Mouse (Mus musculus) hindbrain, embryonic 13.5 days (tissue): ENCODE measurements around the gene Fam19a1. TPM values are rescaled to one million over a fixed set of nuclear protein-coding genes. Genes with fewer than 3 reads are reported as not detected.
A peak's percentile ranks its signal among the peaks of the same experiment; 100 is the strongest.

Experiments
- ATAC-seq: fragments of 200-750 bp; cut with Nextera tagmentation; 2 replicates; pipeline ENCODE4 v1.8.0; 2017; ENCODE audit warnings: moderate TSS enrichment; ENCODE audit not compliant: low FRiP score
- H3K27ac ChIP-seq: fragments of 300-500 bp; sonication (generic); 2 replicates; pipeline ENCODE4 v1.5.1; 2015; ENCODE audit warnings: inconsistent platforms, mild to moderate bottlenecking, moderate library complexity
- H3K27me3 ChIP-seq: fragments of 300-500 bp; sonication (generic); 2 replicates; pipeline ENCODE4 v1.6.1; 2015; ENCODE audit warnings: mild to moderate bottlenecking, inconsistent platforms
- H3K36me3 ChIP-seq: fragments of 300-500 bp; sonication (generic); 2 replicates; pipeline ENCODE4 v1.6.1; 2015; ENCODE audit warnings: mild to moderate bottlenecking, inconsistent platforms
- H3K4me1 ChIP-seq: fragments of 300-500 bp; sonication (generic); replicated peaks from 2 replicates; pipeline ENCODE4 v1.6.1; 2015; ENCODE audit warnings: inconsistent platforms
- H3K4me2 ChIP-seq: fragments of 300-500 bp; sonication (generic); 2 replicates; pipeline ENCODE4 v1.6.1; 2015; ENCODE audit warnings: inconsistent platforms, mild to moderate bottlenecking, moderate library complexity
- H3K4me3 ChIP-seq: fragments of 300-500 bp; sonication (generic); 2 replicates; pipeline ENCODE4 v1.5.1; 2015; ENCODE audit warnings: mild to moderate bottlenecking, inconsistent platforms
- H3K9ac ChIP-seq: fragments of 300-500 bp; sonication (generic); 2 replicates; pipeline ENCODE4 v1.6.1; 2015; ENCODE audit warnings: mild to moderate bottlenecking, inconsistent platforms
- H3K9me3 ChIP-seq: fragments of 300-500 bp; sonication (generic); 2 replicates; pipeline ENCODE4 v1.6.1; 2016; ENCODE audit warnings: inconsistent platforms
- whole genome bisulfite sequencing: fragments of 180-500 bp; shearing (Covaris S2); methylation state at CpG from one replicate; pipeline ENCODE4 v1.1.7; 2015; 5-methylcytosine and 5-hydroxymethylcytosine counted together
- polyA plus RNA-seq: library from polyadenylated mRNA; unstranded; fragments of >200 nt; fragmentation: Nextera tagmentation; extraction: Ambion mirVana; gene quantifications from 2 replicates; pipeline ENCODE4 v1.2.1, GENCODE M21; 2015

The Fam19a1 gene
- polyA plus RNA-seq, 1 experiment from 2014 or later = 19.8 TPM

DNA sequence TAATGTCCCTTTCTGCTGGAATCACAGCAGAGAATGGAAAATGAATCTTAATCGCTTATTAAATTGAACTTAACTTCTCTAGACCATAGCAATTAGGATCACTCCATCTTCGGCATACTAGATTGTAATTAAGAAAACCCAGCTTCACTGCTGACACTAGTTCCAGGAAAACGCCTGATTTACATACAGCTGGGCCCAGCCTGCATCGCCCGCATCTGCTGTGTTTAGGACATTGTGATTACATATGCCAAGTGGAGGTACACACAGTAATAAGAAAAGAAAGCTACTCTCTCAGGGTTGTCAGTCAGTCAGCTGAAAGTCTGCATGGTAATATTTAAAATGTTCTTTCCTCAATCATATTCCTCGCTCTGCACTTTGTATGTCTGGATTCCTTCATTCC, 518.6 kb downstream of the Fam19a1 start:
- no peaks in the 10 kb centered on the region for H3K36me3 ChIP-seq
- 37% methylated on average over 6 of the region's 6 CpGs for WGBS
- H3K27ac ChIP-seq = no peak overlapping the region; the same call in 1 of the 2 replicates
- no peak overlapping the region for H3K4me3 ChIP-seq
- H3K4me1 ChIP-seq = 0 out of 2 replicates have a peak, but pooled peaks cover 5% of the 10 kb centered on the region
- no peak overlapping the region for H3K4me2 ChIP-seq
- ATAC-seq = peak; percentile 66; the same call in 1 of the 2 replicates
- no peak overlapping the region for H3K9ac ChIP-seq
- H3K27me3 ChIP-seq = no peaks in the 10 kb centered on the region
- H3K9me3 ChIP-seq = no peaks in the 10 kb centered on the region

DNA sequence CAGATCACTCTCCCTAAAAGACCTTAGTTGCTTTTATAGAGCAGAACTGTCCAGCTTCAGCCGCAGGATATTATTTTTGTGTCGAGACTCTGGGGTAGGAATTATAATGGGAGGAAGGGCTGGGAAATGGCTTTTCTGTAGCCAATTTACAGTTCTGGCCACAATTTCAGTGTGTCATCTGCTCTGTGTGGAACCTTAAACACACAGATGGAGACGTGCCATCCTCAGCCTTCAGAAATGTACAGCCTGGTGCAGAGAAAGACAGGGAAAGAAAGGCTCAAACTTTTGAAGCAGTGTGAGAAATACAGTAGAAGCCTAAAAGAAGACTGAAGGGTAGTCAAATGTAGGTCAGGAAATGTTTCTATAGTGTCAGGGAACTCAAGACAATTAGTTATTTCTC, 519.3 kb downstream of the Fam19a1 start:
- no peak for ATAC-seq

DNA sequence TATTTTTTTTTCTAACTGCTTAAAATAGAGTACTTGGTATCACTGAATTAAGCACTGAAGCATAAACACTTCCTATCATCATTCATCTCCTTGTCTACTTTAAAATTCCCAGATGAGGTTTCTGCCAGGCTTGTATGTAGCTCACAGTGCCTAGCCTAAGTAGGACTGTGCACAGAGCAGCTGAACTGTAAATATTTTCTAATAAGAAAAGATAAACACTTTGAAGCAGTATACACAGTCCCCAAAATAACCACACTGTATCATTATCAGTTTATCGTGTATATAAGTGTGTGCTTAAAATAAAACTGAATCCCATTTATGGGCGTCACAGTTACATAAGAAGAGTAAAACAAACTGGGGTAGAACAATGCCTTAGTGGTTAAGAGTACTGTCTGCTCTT, 522.7 kb downstream of the Fam19a1 start:
- Histone ChIP-seq H3K9me3 (no peaks in the 10 kb centered on the region), H3K27ac (no peak overlapping the region), H3K4me2 (no peak overlapping the region), H3K4me1 (0 out of 2 replicates have a peak, but pooled peaks cover 5% of the 10 kb centered on the region), H3K4me3 (no peak overlapping the region), H3K27me3 (no peaks in the 10 kb centered on the region), H3K36me3 (no peaks in the 10 kb centered on the region), H3K9ac (no peak overlapping the region)
- no peak for ATAC-seq
- WGBS = 84% methylated on average over 2 of the region's 2 CpGs

More for the DNA sequence above, 519.3 kb downstream of the Fam19a1 start:
- Histone ChIP-seq H3K9ac (no peak overlapping the region), H3K27me3 (no peaks in the 10 kb centered on the region), H3K36me3 (no peaks in the 10 kb centered on the region), H3K4me3 (no peak overlapping the region), H3K4me2 (no peak overlapping the region), H3K4me1 (0 out of 2 replicates have a peak, but pooled peaks cover 5% of the 10 kb centered on the region), H3K9me3 (no peaks in the 10 kb centered on the region), H3K27ac (no peak overlapping the region)
- 72% methylated on average over 3 of the region's 3 CpGs for WGBS

DNA sequence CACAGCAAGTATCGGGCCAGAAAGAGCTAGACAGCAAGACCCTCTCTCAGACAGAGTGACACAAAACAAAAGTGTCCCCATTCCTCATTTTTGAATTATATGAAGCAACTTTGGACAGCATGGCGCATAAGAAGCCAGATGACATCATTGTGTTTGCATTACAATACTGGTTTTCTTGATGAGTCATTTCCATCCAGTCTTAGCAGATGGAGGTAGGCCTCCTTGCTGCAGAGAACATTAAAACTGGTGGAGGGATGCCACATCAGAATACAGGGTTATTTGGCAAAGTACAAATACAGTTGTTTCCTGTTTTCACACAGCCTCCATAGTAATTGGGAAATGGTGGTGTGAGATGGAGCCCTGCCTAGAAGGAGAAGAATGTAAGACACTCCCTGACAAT, 535.8 kb downstream of the Fam19a1 start:
- no peak overlapping the region for H3K27ac ChIP-seq
- H3K4me3 ChIP-seq = no peak overlapping the region
- no peaks in the 10 kb centered on the region for H3K4me1 ChIP-seq
- no peaks in the 10 kb centered on the region for H3K27me3 ChIP-seq
- 89% methylated on average over 2 of the region's 2 CpGs for WGBS
- H3K36me3 ChIP-seq = no peaks in the 10 kb centered on the region
- no peak overlapping the region for H3K4me2 ChIP-seq
- ATAC-seq = no peak
- no peak overlapping the region for H3K9ac ChIP-seq
- no peaks in the 10 kb centered on the region for H3K9me3 ChIP-seq

DNA sequence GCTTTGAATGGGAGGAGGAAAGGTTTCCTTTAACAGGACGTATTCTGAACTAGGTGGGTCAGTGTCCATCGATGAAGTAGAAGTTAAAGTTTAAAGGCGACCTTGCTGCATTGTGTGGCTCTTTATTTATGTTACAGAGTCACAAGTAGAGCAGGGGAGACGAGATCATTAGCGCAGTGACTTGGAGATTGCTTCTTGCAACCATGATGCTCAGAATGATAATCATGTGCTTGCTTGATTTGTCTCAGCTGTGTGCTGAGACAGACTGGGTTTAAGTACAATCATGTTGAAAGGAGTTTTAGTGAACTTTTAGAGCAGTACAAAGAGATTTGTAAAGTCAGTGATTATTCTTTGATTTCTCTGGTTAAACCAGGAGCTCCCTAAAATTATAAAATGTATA, 536.3 kb downstream of the Fam19a1 start:
- no peaks in the 10 kb centered on the region for H3K9me3 ChIP-seq
- no peak for ATAC-seq
- 91% methylated on average over 5 of the region's 5 CpGs for WGBS

DNA sequence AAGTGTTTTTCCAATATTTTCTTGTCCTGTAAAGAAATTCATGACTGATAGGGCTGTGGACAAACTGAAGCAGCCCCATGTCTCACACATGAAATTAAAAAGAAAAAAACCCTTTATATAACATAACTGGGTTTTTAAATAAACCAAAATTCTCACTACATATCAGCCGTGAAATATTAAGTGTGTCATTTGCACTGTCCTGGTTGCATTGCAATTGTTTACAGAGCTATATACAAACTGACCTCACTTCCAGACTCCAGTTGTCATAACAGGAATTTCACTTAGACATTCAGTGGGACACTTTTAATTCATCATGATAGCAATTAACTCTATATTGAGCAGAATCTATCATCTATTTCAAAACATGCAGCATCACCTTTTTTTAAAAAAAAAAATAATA, 553.4 kb downstream of the Fam19a1 start:
- no peak overlapping the region for H3K27ac ChIP-seq
- no peaks in the 10 kb centered on the region for H3K36me3 ChIP-seq
- no peaks in the 10 kb centered on the region for H3K9me3 ChIP-seq
- H3K4me2 ChIP-seq = no peak overlapping the region
- no peaks in the 10 kb centered on the region for H3K4me1 ChIP-seq
- no peak overlapping the region for H3K4me3 ChIP-seq
- no peak for ATAC-seq
- 95% methylated on average over 1 of the region's 1 CpGs for WGBS
- H3K27me3 ChIP-seq = no peaks in the 10 kb centered on the region
- no peak overlapping the region for H3K9ac ChIP-seq

More for the DNA sequence above, 536.3 kb downstream of the Fam19a1 start:
- Histone ChIP-seq H3K9ac (no peak overlapping the region), H3K27ac (no peak overlapping the region), H3K4me2 (no peak overlapping the region), H3K27me3 (no peaks in the 10 kb centered on the region), H3K36me3 (no peaks in the 10 kb centered on the region), H3K4me3 (no peak overlapping the region), H3K4me1 (no peaks in the 10 kb centered on the region)

DNA sequence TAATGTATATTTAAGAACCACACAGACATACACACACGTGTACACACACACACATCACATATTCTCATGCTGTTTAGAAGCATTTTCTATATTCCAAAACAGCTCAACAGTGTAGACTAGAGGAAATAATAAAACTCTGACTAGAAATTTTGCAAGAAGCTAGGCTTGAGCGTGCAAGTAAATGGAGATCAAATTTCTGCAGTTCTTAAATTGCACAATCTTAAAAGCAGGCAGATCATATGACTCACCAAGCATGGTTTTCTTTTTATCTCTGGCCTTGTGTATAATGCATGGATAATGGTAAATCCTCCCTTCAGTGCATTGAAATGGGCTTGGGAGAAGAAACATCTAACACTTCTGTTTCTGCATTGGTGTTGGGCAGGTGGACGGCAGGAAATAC, 564.9 kb downstream of the Fam19a1 start:
- ATAC-seq = no peak
- no peaks in the 10 kb centered on the region for H3K36me3 ChIP-seq
- H3K9me3 ChIP-seq = no peaks in the 10 kb centered on the region
- WGBS = 88% methylated on average over 3 of the region's 3 CpGs
- no peaks in the 10 kb centered on the region for H3K4me1 ChIP-seq
- H3K4me3 ChIP-seq = no peak overlapping the region
- H3K27ac ChIP-seq = no peak overlapping the region
- H3K4me2 ChIP-seq = no peak overlapping the region
- H3K27me3 ChIP-seq = no peaks in the 10 kb centered on the region
- H3K9ac ChIP-seq = no peak overlapping the region

Other genes with a start within 250 kb of the Fam19a1 start
- gene 1700123L14Rik, start 53.1 kb downstream of the Fam19a1 start, polyA plus RNA-seq = 0.12 TPM in 1 of 2 replicates, not detected in the other